Mouse (Mus musculus) intestine, embryonic 14.5 days (tissue): ENCODE results near the gene Btrc. TPM values are rescaled to one million over a fixed set of nuclear protein-coding genes. Genes with fewer than 3 reads are reported as not detected.

ENCODE experiments used
- ATAC-seq: fragments of 200-750 bp; cut with Nextera tagmentation; replicated peaks from 2 replicates; pipeline ENCODE4 v1.8.0; 2017; ENCODE audit warnings: low read depth, moderate number of reproducible peaks, moderate TSS enrichment, moderate library complexity; ENCODE audit not compliant: low FRiP score, low TSS enrichment
- DNase-seq: peaks from one replicate; pipeline ENCODE4 v3.0.0-alpha.2; 2018; ENCODE audit warnings: low spot score
- H3K27ac ChIP-seq: fragments of 300-500 bp; sonication (generic); 2 replicates; pipeline ENCODE4 v1.5.1; 2014; ENCODE audit warnings: low read depth, mild to moderate bottlenecking, control low read depth
- H3K27me3 ChIP-seq: fragments of 300-500 bp; sonication (generic); replicated peaks from 2 replicates; pipeline ENCODE4 v1.6.1; 2014; ENCODE audit warnings: low read length, control low read depth; ENCODE audit not compliant: control insufficient read depth, insufficient read depth
- H3K36me3 ChIP-seq: fragments of 300-500 bp; sonication (generic); 2 replicates; pipeline ENCODE4 v1.6.1; 2014; ENCODE audit warnings: low read length, control low read depth; ENCODE audit not compliant: control insufficient read depth, insufficient read depth
- H3K4me1 ChIP-seq: fragments of 300-500 bp; sonication (generic); replicated peaks from 2 replicates; pipeline ENCODE4 v1.6.1; 2014; ENCODE audit warnings: low read length, control low read depth, mixed read lengths; ENCODE audit not compliant: control insufficient read depth, insufficient read depth
- H3K4me2 ChIP-seq: fragments of 300-500 bp; sonication (generic); 2 replicates; pipeline ENCODE4 v1.6.1; 2014; ENCODE audit warnings: low read length
- H3K4me3 ChIP-seq: fragments of 300-500 bp; sonication (generic); 2 replicates; pipeline ENCODE4 v1.5.1; 2014; ENCODE audit warnings: low read depth, low read length, control low read depth, mixed read lengths
- H3K9ac ChIP-seq: fragments of 300-500 bp; sonication (generic); 2 replicates; pipeline ENCODE4 v1.6.1; 2014; ENCODE audit warnings: mild to moderate bottlenecking, low read length
- H3K9me3 ChIP-seq: fragments of 300-500 bp; sonication (generic); 2 replicates; pipeline ENCODE4 v1.6.1; 2016; ENCODE audit warnings: low read length, control low read depth; ENCODE audit not compliant: control insufficient read depth
- whole genome bisulfite sequencing: fragments of 180-500 bp; shearing (Covaris S2); extraction: QIAGEN DNeasy Blood & Tissue Kit; methylation state at CpG from one replicate; pipeline ENCODE4 v1.1.7; 2014; 5-methylcytosine and 5-hydroxymethylcytosine counted together
- polyA plus RNA-seq: library from polyadenylated mRNA; unstranded; fragments of >200 nt; fragmentation: Nextera tagmentation; extraction: Ambion mirVana; gene quantifications from 2 replicates; pipeline ENCODE4 v1.2.1, GENCODE M21; 2014

The Btrc gene
- polyA plus RNA-seq, 1 experiment from 2014 or later = 38.0 TPM

- H3K9me3 ChIP-seq = no peaks in the 10 kb centered on the region
- peaks cover 10% of the 10 kb centered on the region; the same call in 1 of the 2 replicates for H3K27me3 ChIP-seq
- 0 out of 2 replicates have a peak, but pooled peaks cover 6% of the 10 kb centered on the region for H3K36me3 ChIP-seq
- no peak overlapping the region for H3K4me2 ChIP-seq
- 77% methylated on average over 23 of the region's 23 CpGs for WGBS
- no peak overlapping the region for H3K4me3 ChIP-seq
- no peak for DNase-seq
- no peak for ATAC-seq
- H3K9ac ChIP-seq = no peak overlapping the region
- H3K27ac ChIP-seq = no peak overlapping the region
- H3K4me1 ChIP-seq = peaks cover 12% of the 10 kb centered on the region
Observed at GRCm38 (mm10) chr19:45549128-45549915, 185.8 kb downstream of the Btrc start.

- no peak for ATAC-seq
Observed at GRCm38 (mm10) chr19:45549948-45550347, 186.4 kb downstream of the Btrc start.

GRCm38 (mm10) chr19:45552187-45552586, 188.7 kb downstream of the Btrc start:
- no peaks in the 10 kb centered on the region for H3K9me3 ChIP-seq
- H3K4me3 ChIP-seq = no peak overlapping the region
- H3K4me2 ChIP-seq = no peak overlapping the region
- H3K36me3 ChIP-seq = peaks cover 6% of the 10 kb centered on the region; the same call in 1 of the 2 replicates
- DNase-seq (peak; percentile 67), ATAC-seq (peak; percentile 77)
- no peak overlapping the region for H3K9ac ChIP-seq
- peaks cover 11% of the 10 kb centered on the region for H3K4me1 ChIP-seq
- 21% methylated on average over 6 of the region's 6 CpGs for WGBS
- no peaks in the 10 kb centered on the region for H3K27me3 ChIP-seq
- 0 out of 2 replicates have a peak overlapping the region, but pooled peaks have one; percentile 22 for H3K27ac ChIP-seq

More at GRCm38 (mm10) chr19:45549948-45550347, 186.4 kb downstream of the Btrc start:
- H3K4me3 ChIP-seq = no peak overlapping the region
- no peak for DNase-seq
- peaks cover 11% of the 10 kb centered on the region for H3K4me1 ChIP-seq
- H3K4me2 ChIP-seq = no peak overlapping the region
- H3K36me3 ChIP-seq = peaks cover 6% of the 10 kb centered on the region; the same call in 1 of the 2 replicates
- H3K27me3 ChIP-seq = peaks cover 10% of the 10 kb centered on the region; the same call in 1 of the 2 replicates
- H3K27ac ChIP-seq = no peak overlapping the region
- no peak overlapping the region for H3K9ac ChIP-seq
- no peaks in the 10 kb centered on the region for H3K9me3 ChIP-seq
- 62% methylated on average over 4 of the region's 4 CpGs for WGBS

- H3K36me3 ChIP-seq = peaks cover 6% of the 10 kb centered on the region; the same call in 1 of the 2 replicates
- peaks cover 11% of the 10 kb centered on the region for H3K4me1 ChIP-seq
- no peaks in the 10 kb centered on the region for H3K27me3 ChIP-seq
- H3K4me2 ChIP-seq = no peak overlapping the region
- H3K4me3 ChIP-seq = no peak overlapping the region
- no peaks in the 10 kb centered on the region for H3K9me3 ChIP-seq
- H3K27ac ChIP-seq = no peak overlapping the region
- ATAC-seq = no peak
- DNase-seq = no peak
- 92% methylated on average over 11 of the region's 11 CpGs for WGBS
- H3K9ac ChIP-seq = no peak overlapping the region
Observed at GRCm38 (mm10) chr19:45554136-45554535, 190.6 kb downstream of the Btrc start.

- Histone ChIP-seq H3K27ac (peak within 1 kb of the TSS; percentile 34; the same call in 1 of the 2 replicates), H3K9me3 (no peaks in the 10 kb centered on the region), H3K27me3 (no peaks in the 10 kb centered on the region), H3K9ac (peak within 1 kb of the TSS; percentile 64), H3K36me3 (no peaks in the 10 kb centered on the region), H3K4me2 (peak within 1 kb of the TSS; percentile 98), H3K4me3 (peak within 1 kb of the TSS; percentile 78), H3K4me1 (peaks cover 7% of the 10 kb centered on the region; the same call in 1 of the 2 replicates)
- ATAC-seq = peak; percentile 86
- peak; percentile 91 for DNase-seq
- WGBS = 0% methylated on average over 35 of the region's 35 CpGs
Observed at GRCm38 (mm10) chr19:45560153-45560890, 196.8 kb downstream of the Btrc start, which contains the start of the genes Poll and Gm17018. Gene Poll (minus strand): TSS chr19:45560531. Gene Gm17018 (plus strand): TSS chr19:45560615.

GRCm38 (mm10) chr19:45565925-45566715, 202.6 kb downstream of the Btrc start:
- Histone ChIP-seq H3K9ac (no peak overlapping the region), H3K4me1 (peaks cover 20% of the 10 kb centered on the region), H3K9me3 (no peaks in the 10 kb centered on the region), H3K36me3 (no peaks in the 10 kb centered on the region), H3K4me3 (no peak overlapping the region), H3K4me2 (no peak overlapping the region), H3K27ac (no peak overlapping the region), H3K27me3 (no peaks in the 10 kb centered on the region)
- 50% methylated on average over 15 of the region's 15 CpGs for WGBS
- DNase-seq = no peak
- ATAC-seq = no peak

- no peak for ATAC-seq
- DNase-seq = no peak
- no peak overlapping the region for H3K4me3 ChIP-seq
- no peaks in the 10 kb centered on the region for H3K9me3 ChIP-seq
- WGBS = 39% methylated on average over 14 of the region's 14 CpGs
- no peak overlapping the region for H3K27ac ChIP-seq
- H3K36me3 ChIP-seq = 0 out of 2 replicates have a peak, but pooled peaks cover 1% of the 10 kb centered on the region
- no peak overlapping the region for H3K9ac ChIP-seq
- H3K4me2 ChIP-seq = no peak overlapping the region
- peaks cover 20% of the 10 kb centered on the region for H3K4me1 ChIP-seq
- H3K27me3 ChIP-seq = no peaks in the 10 kb centered on the region
Observed at GRCm38 (mm10) chr19:45567367-45567766, 203.8 kb downstream of the Btrc start.

- H3K9me3 ChIP-seq = no peaks in the 10 kb centered on the region
- peaks cover 26% of the 10 kb centered on the region for H3K4me1 ChIP-seq
- ATAC-seq (no peak), DNase-seq (no peak)
- 76% methylated on average over 6 of the region's 6 CpGs for WGBS
- H3K27me3 ChIP-seq = no peaks in the 10 kb centered on the region
- H3K4me2 ChIP-seq = no peak overlapping the region
- no peak overlapping the region for H3K4me3 ChIP-seq
- H3K9ac ChIP-seq = no peak overlapping the region
- H3K27ac ChIP-seq = no peak overlapping the region
- peaks cover 16% of the 10 kb centered on the region for H3K36me3 ChIP-seq
Observed at GRCm38 (mm10) chr19:45573033-45573432, 209.5 kb downstream of the Btrc start.
